Mouse (Mus musculus) heart, adult 2 months (tissue): ENCODE data around the gene Ube2v1.

Source experiments
- CTCF ChIP-seq: fragments of 200-600 bp; IDR thresholded peaks from 2 replicates; pipeline ENCODE4 v1.8.1; 2022; ENCODE audit warnings: antibody characterized with exemption, mild to moderate bottlenecking, moderate library complexity
- EP300 ChIP-seq: fragments of 200-500 bp; IDR thresholded peaks from 2 replicates; pipeline ENCODE4 v1.6.1; 2011; ENCODE audit warnings: low read depth, low read length, control low read depth; ENCODE audit not compliant: insufficient read depth
- POLR2A ChIP-seq: fragments of 200-500 bp; IDR thresholded peaks from 2 replicates; pipeline ENCODE4 v1.6.1; 2011; ENCODE audit warnings: mild to moderate bottlenecking, low read depth, low read length, control low read depth; ENCODE audit not compliant: insufficient read depth

GRCm38 (mm10) chr2:167621255-167622087 lies 10.4 kb downstream of the Ube2v1 start:
- TF ChIP-seq EP300 (no peak), CTCF (no peak), POLR2A (no peak)
